Mouse (Mus musculus) adrenal gland, adult 18-20 months (tissue): ENCODE results near the gene Nell2. TPM values are rescaled to one million over a fixed set of nuclear protein-coding genes. Genes with fewer than 3 reads are reported as not detected.
A peak's percentile ranks its signal among the peaks of the same experiment; 100 is the strongest.

Experiments
- DNase-seq, 2 experiments: peaks; one replicate each; pipeline ENCODE4 v3.0.0; 2021 to 2022; ENCODE audit warnings: low spot score in 2 of 2
- total RNA-seq, 2 experiments: library from RNA; stranded (reverse); gene quantifications; 1 replicate in 1 of 2; 2 replicates in 1 of 2; pipeline ENCODE4 v1.2.3; 2021

The Nell2 gene
- total RNA-seq, 2 experiments from 2014 or later, result 1.9 to 2.7 TPM

DNA sequence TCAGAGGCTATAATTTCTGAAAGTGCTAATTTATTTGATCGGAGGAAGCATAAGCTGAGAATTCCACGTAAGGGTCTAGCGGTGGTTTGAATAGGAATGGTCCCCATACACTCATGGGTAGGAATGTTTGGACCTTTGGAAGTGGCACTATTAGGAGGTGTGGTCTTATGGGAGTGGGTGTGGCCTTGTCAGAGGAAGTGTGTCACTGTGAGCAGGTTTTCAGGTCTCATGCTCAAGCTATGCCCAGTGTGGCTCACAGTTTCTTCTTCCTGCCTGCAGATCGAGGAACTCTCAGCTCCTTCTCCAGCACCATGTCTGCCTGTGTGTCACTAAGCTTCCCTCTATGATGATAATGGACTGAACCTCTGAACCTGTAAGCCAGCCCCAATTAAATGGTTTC, 46.8 kb downstream of the Nell2 start:
- no peak for DNase-seq

DNA sequence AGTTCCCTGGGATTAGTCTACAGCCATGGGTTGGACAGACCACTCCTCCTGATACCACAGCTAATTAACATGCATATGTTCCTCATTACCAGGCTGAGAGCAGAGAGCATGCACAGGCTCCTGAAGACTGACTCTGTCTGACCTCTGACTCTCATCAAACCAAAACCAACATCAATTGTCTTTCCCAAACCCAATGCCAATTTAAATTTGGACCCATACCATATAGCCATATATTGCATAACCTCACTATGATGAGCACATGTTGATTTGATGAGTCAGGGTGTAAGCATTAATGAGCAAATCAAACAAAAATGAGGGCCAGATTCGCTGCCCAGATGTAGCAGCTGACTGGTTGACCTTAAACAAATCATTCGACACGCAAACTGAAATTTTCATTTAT, 51.9 kb downstream of the Nell2 start:
- no peak for DNase-seq

DNA sequence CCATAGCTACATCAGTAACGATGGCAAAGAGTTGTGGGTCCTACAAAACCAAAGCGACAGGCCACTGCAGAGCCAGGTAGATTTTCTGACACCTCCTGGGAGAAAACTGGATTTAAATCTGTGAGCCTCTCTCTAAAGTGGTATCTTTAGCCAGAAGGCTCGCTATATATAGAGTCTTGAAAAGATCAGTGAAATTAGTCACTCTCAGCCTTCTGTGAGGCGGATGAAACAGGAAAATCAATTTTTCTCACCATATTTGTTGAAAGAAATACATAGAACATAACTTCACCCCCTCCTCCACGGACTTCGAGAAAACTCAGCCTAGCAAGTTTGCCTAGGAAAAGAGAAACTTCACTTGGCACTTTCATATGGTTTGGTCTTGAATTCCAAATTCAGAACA, 54.4 kb downstream of the Nell2 start:
- no peak for DNase-seq

DNA sequence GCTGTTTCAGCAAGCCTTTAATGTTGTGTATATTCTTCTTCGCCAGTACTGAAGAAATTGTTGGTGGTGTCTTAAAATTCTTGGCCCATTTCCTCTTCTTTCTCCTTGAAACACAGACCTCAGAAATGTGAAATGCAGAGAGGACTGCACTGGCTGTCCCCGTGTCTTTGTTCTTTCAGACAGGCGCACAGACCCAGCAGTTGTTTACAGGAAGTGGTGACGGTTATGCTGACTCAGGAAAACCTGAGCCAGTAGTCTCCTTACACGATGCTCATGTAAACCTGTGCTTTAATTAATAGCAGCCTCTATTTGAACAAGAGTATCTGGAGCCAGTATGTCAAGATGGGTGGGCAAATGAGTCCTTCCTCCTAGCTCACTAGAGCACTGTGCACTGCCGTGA, 61.2 kb downstream of the Nell2 start:
- no peak for DNase-seq

DNA sequence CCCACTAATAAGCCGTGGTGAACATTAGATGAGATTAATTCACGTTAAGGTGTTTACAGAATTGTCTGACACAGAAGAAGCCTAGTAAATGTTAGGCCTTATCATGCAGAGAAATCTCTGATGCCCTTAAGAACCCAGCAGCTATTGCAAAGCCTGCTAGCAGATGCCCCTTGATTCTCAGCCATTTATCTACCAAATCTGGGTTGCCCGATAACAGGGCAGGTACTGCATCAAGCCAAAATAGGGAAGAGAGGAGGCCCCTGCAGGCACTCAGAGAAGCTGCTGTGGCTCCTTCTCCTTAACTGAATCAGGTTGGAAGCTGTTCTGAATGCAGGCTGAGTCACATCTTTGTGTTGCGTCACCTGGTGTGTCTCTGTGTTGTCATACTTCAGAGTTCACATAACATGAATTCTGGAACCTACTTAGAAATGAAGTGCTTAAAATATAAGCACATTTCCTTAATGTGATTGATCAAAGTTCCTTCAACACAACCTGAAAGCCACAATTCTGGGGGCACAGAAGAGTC, 68.3 kb downstream of the Nell2 start:
- no peak for DNase-seq

DNA sequence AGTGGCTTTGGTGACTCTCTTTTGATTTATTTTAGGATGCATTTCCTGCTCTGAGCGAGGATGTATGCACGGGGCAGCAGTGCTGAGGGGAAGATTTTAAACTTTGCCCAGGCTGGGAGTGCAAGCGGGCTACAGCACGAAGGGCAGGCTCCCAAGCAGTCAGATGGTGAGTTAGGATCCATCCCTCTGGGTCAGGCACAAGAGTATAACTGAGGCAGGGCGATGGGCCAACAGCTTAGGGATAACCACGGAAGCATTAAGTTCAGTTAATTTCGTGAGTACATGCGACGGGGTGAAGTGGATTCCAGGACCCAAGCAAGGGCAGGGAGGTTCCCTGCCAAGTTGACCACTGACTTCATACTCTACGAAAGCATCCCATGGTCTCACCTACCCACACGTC, 83.8 kb downstream of the Nell2 start:
- DNase-seq, result no peak

DNA sequence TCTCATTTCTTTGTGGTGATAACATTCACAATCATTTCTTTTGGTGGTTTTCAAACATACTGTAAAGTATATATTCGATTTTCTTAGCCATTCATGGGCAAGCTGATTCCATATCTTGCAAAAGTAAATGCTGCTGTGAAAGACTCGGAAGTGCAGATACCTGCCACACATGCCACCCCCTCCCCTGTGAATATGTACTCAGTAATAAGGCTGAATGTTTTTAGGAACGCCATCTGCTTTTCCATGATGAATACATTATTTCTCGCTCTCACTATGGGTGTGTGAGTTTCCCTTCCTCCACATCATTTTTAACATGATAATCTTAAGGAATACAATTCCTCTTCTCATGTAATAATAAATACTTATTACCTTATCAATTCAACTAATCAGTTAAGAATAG, 90.6 kb downstream of the Nell2 start:
- no peak for DNase-seq

DNA sequence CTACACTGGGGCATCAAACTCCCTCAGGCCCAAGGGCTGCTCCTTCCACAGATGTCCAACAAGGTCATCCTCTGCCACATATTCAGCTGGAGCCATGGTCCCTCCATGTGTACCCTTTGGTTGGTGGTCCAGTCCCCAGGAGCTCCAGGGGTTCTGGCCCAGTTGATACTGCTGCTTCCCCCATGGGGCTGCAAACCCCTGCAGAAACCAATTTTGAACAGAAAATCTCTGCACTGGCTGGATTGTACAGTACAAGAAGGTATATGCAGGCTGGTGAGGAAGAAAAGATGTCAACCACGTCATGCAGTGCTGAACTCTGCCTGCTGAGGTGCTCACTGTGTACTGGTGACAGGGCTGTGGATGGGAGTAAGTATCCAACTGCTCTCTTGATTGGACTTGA, 92.1 kb downstream of the Nell2 start:
- no peak for DNase-seq

DNA sequence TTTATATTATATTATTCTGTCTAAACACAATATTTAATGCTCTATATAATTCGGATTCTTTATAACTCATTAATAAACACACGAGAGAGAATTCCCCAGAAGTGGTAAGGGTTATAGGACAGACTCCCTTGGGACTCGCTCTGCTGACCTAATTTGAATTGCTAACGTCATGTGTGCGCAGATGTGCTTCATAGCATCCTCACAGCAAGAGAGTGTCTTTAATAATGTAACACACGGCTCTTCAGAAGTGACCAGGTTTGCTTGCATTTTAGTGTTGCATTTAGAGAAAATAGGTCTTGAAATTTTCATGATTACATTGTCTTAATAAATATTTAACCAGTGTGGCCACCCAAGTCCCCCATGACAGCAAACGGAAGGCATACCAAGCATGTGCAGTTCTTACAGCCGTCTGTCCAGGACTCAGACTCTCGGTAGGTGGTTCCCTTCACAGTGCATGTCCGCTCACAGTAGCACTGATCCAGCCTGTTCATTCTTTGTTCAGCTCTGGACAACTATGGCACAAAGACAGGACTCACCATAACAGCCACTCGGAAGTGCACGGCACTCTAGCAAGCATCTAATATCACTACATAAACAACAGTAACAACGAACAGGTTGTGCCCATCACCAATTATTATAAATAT, 97.1 kb downstream of the Nell2 start:
- DNase-seq, result no peak

DNA sequence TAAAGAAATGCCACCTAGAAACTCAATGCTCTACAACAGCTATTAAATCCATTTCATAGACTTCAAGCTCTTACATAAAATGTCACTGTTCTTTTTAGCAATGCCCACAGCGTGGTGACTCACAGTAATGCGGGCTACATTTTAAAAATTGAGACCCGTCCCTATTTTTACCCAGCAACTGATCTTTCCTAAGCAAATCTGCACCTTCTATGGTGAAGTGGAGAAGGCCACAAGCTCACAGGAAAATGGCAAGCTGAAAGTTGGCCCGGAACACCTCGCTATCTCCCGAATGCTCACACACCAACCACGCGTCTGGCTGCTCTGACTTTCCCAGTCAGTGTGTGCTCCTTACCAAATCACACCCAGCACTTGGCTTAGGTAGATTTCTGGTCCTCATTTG, 98.4 kb downstream of the Nell2 start:
- no peak for DNase-seq

DNA sequence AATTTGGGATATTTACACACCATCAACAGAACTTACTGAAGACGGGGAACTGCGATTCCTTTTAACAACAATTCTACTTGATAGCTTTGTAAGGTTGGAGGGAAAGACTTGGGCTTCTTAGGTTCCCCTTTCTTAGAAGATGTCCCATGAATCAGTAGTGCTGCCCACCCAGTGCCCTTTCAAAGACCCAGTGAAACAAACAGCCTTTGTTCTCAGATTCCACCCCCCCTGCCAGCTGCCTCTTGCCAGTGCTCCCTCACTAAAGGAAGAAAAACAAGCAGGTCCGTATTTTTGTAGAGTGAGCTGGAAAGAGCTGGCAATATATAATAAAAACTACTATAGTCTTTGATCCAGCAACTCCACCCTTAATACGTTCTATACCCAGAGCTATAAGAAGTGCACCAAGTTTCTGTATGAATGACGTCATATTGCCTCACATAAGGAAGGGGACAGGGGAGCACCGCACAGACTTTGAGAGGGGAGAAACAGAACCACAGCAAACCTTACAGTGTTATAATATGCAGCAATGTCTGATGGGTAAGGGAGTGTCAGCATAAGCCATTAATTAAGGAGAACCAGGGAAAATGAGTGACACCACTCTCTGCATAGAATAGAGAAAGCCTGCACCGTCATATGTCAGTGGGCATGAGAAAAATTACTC, 100.2 kb downstream of the Nell2 start:
- no peak for DNase-seq

DNA sequence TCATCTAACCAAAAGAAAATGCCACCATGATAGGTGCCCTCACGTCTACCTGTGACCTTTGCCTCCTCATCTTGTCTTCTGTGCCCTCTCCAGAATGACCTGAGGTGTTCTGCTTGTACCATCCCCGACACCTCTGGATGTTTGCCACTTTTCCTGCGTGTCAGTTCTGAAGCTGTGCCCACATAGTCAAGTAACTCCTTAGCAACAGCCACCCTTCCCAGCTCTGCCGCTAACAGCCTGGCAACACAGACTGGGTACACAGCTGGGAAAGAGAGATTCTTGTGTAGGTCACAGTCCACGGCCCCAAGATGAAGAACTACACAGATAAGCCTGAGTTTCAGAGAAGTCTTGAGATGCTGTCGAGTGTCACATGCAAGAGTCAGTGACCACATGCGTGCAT, 103.3 kb downstream of the Nell2 start:
- no peak for DNase-seq

DNA sequence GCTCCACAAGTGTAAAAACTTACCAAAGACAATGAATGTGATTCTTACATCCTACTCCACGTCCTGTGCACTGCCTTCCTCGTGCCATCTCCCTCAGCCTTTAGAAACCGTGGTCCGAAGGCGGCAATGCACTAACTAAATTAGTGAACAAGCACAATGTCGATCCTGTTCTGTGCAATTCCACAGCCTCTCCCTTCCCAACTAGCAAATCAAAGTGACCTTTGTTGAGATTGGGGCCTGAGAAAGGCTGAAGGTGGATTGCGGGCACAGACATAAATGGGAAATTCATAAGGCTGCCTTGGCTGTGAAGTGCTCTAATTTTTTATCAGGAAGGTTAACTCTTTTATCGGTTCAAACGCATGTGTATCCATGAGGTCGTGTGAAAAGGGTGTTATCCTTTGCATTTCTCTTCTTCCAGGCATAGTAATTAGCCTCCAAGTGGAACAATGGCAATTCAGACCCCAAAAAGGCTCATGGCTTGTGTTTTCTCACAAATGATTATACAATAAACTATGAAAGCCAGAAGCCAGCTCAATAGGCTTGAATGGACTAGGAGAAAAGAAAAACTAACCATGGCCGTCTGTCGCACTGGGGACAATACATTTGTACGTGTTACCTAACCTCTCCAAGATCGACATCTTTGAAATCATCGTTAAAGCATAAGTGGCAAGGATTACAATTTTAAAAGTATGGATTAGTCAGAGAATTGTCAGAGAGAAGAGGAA, 106.0 kb downstream of the Nell2 start:
- no peak for DNase-seq

DNA sequence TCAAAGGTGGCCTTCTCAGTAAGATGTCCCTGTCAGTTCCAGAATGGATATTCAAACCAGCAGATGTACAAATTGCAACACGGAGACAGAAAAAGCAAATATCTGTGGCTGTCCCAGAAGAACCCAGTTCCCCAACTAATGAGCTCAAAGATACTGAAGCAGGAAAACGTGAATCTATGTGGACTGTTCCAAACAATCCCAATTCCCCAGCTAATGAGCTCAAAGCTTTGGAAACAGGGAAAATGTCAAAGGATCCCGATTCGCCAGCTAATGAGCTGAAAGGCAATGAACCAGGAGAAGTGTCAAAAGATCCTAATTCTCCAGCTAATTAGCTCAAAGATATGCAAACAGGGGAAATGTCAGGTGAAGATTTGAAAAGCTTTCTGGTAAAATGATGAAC, 109.7 kb downstream of the Nell2 start:
- DNase-seq, result no peak

DNA sequence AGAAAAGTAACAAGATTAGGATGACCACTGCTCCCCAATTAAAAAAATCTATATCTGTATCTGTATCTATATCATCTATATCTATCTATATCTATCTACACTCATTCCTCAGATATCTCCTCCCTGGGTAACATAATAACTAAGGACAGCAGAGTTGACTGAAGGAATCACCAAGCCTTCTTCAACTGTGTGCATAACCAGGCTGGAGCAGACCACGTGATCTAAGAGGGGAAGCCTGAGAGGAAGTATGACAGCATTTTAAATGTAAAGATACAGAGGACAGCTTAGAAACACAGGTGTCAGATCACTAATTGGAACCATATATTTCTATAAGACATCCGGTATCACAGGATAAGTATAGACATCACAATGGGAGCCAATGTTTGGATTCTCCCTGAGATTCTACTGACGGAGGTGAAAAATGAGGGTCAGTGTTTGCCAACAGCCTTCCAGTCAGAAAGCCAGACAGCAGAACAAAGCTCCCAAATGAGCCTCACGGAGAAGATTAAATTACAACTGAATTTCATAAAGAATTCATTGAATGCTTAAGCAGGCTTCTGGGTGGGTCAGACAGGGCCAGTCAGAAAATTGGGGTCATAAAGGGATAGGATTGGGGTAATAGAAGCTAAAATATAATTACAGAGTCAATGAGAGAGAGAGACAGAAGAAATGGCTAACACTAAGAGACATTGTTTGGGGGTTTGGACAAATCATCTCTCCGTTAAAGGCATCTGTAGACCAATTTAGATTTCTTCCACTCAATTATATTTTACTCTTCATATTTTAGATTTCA, 116.2 kb downstream of the Nell2 start:
- no peak for DNase-seq

DNA sequence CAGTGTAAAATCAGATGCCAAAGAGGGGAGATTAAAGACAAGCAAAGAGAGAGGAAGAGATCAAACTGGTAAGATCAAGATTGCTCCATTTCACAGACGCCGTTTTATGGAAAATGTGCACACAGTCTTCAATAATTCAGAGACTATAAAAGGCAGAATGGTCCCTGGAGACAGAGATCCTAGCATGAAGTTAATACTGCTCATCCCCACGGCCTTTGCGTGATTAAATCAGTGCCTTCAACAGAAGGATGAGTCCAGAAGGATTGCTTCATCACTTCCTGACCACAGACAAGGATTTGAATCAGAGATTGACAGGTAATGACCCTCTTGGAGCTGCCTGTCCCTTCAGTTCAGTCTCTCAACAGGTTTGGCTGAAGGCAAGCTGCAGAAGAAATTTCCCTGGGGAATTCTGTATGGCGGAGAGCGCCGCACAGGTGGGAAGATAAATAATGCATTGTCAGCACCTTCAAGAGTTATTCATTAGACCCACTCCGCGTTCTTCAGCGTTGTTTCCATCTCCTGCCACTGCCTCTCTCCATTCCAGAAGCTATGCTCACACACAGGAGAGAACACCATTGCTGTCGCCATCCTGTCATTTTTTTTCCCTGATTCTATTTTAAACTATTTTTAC, 118.0 kb downstream of the Nell2 start:
- no peak for DNase-seq

DNA sequence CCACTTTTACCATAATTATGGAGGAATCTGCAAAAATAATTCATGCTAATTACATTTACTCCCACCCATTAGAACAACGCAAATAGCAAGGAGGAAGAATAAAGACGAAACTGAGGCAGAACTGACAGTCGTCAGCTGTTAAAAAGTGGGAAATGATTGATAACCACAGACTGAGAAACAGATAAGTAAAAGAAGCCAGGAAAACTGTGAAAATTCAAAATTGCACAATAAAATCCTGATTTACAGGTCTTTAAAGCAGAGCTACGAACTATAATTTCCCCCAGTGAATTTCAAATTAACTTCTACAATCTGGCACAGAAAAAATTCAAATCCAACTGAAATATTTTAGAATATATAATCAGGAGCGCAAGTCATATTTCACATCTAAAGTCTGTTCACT, 138.0 kb downstream of the Nell2 start:
- DNase-seq, result no peak

DNA sequence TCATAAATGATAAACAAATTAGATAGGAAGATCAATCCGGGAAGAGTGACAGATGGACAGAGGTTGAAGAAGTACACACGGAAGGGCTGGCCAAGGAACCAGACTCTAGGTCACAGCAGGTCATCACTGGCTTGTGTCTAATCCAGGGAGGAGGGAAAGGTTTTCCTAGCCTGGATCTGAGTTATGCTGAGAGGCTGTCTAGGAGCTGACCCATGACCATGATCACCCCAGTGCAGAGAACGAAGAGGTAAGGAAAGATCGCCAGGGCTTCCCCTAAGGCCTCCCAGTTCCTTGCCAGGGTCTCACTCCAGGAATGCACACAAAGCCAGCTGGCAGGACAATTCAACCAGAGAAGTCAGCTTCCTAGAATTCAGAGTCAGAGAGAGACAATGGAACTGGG, 139.4 kb downstream of the Nell2 start:
- no peak for DNase-seq

DNA sequence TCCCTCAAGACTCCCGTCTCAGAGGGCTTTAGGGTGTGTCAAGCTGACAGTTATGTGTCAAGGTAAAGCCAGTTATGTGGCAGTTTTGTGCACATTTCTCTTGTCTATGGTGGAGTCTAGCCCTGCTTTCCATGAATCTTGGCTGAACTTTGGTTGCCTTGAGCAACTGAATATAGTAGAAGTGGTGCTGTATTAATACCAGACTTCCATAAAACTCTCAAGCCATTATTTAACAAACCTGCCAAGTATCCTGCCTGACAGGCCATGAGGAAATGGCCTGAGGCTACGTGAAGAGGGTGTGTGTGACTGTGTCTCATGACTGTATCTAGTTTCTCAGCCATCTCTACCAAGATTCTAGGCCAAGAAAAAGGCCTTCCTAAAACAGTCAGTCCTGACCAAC, 147.5 kb downstream of the Nell2 start:
- DNase-seq, result no peak

DNA sequence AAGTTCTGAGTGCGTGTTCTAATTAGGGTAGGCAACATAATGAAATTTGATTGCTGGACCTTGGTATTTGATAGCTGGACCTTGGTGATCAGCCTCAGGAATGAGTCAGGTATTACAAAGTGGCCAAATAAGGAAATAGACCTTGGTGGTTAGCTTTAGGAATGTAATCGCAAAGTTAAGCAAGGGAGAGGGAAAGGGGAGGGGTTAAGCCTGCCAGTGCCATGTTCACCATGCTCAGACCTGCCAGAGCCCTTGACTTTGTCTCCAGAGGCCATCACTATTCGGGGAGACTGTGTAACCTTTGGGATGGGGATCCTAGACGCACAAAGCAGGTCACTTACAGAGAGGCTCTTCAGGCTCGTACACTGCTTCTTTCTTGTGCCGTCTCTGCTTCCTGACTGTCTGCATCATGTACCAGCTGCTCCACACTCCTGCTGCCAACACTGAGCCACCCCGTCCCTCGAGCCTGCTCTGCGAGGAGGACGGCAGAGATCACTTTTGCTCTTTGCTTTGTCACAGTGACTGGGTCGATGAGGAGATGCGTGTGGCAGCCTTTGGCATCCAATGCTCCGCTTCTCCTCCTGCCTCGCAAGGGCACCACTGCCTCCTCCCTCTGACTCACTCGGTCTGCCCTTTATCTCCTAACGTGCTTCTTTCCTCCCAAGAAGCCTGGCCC, 157.5 kb downstream of the Nell2 start:
- peak; percentile 43 to 58 for DNase-seq

DNA sequence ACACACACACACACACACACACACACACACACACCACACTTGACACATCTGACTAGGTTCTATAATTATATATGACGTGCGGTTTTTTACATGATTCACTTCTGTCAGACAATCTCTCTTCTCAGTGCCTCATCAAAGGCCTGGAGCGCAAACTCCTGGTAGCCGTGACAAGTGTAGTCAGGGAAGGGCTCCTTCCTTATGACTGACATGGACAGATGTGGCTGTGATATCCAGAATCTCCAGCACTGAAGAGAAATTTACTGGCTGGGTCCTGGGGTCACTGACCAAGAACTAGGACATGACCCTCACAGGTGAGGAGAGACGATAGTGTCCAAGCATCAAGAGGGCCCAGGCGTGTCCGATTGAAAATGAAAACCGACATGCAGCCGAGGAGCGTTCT, 160.2 kb downstream of the Nell2 start:
- no peak for DNase-seq
